Mouse (Mus musculus) kidney, embryonic 16.5 days (tissue): ENCODE measurements around the gene Nqo1. TPM values are rescaled to one million over a fixed set of nuclear protein-coding genes. Genes with fewer than 3 reads are reported as not detected.

Experiments used
- ATAC-seq: fragments of 200-750 bp; cut with Nextera tagmentation; 2 replicates; pipeline ENCODE4 v1.8.0; 2017; ENCODE audit warnings: moderate TSS enrichment; ENCODE audit not compliant: low FRiP score, low TSS enrichment
- H3K27ac ChIP-seq: fragments of 300-500 bp; sonication (generic); 2 replicates; pipeline ENCODE4 v1.5.1; 2014; ENCODE audit warnings: low read length
- H3K27me3 ChIP-seq: fragments of 300-500 bp; sonication (generic); 2 replicates; pipeline ENCODE4 v1.6.1; 2014; ENCODE audit warnings: low read length, control low read depth, mixed read lengths; ENCODE audit not compliant: insufficient read depth
- H3K36me3 ChIP-seq: fragments of 300-500 bp; sonication (generic); 2 replicates; pipeline ENCODE4 v1.6.1; 2014; ENCODE audit warnings: low read length, control low read depth, mixed read lengths; ENCODE audit not compliant: insufficient read depth
- H3K4me1 ChIP-seq: fragments of 300-500 bp; sonication (generic); 2 replicates; pipeline ENCODE4 v1.6.1; 2014; ENCODE audit warnings: low read length, control low read depth, mixed read lengths; ENCODE audit not compliant: insufficient read depth
- H3K4me2 ChIP-seq: fragments of 300-500 bp; sonication (generic); replicated peaks from 2 replicates; pipeline ENCODE4 v1.6.1; 2014; ENCODE audit warnings: low read depth, low read length
- H3K4me3 ChIP-seq: fragments of 300-500 bp; sonication (generic); 2 replicates; pipeline ENCODE4 v1.5.1; 2014; ENCODE audit warnings: mild to moderate bottlenecking, low read length
- H3K9ac ChIP-seq: fragments of 300-500 bp; sonication (generic); replicated peaks from 2 replicates; pipeline ENCODE4 v1.6.1; 2014; ENCODE audit warnings: low read length
- H3K9me3 ChIP-seq: fragments of 300-500 bp; sonication (generic); 2 replicates; pipeline ENCODE4 v1.6.1; 2016; ENCODE audit warnings: low read length, control low read depth
- WGBS: fragments of 180-500 bp; shearing (Covaris S2); extraction: QIAGEN DNeasy Blood & Tissue Kit; methylation state at CpG from one replicate; pipeline ENCODE4 v1.1.7; 2014; 5-methylcytosine and 5-hydroxymethylcytosine counted together
- polyA plus RNA-seq: library from polyadenylated mRNA; unstranded; fragments of >200 nt; fragmentation: Nextera tagmentation; extraction: Ambion mirVana; gene quantifications from 2 replicates; pipeline ENCODE4 v1.2.1, GENCODE M21; 2015

Nqo1 gene
- polyA plus RNA-seq: 11.1 and 12.6 TPM in 2 replicates

DNA sequence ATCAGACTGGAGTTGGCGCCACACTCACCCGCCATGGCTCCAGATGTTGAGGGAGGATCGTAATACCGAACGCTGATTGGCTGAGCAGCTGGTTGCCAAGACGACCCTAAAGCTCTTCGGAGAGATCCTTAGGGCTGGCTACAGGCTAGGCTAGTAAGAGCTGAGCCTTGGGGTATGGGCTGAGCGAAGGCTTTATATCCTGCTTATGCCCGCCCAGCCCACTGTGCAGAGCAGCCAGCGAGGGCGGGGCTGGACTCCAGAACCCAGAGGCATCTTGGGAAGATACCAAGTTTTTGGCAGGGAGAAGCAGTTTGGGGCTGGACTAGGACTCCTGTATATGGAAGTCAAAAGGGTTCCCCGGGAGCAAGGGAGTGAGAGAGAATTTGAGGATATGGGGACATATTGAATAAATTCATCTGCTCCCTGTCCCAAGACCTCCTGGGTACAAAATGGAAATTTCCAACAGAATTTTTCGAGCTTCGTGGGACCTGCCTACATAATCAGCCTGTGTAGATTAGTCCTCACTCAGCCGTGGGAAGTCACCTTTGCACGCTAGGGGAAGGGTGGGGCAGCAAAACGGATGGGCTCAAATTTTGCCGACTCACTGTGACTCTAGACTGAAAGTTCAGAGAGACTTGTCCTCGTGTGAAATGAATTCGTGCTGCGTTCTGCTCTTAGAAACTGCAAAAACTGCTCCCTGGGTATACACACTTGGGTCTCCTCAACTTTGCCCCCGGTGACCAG, at the start of gene Nqo1:
Gene Nqo1 (minus strand): TSS at position 169 of the 744 bp plus-strand sequence.
- H3K4me2 ChIP-seq: peak within 1 kb of the TSS; percentile 59
- no peak within 1 kb of the TSS for H3K27ac ChIP-seq
- peak within 1 kb of the TSS; percentile 50 for H3K9ac ChIP-seq
- peak within 1 kb of the TSS; percentile 48 for H3K4me3 ChIP-seq
- H3K9me3 ChIP-seq: no peaks in the 10 kb centered on the region
- WGBS: 8% methylated on average over 22 of the region's 22 CpGs
- peak; percentile 97 for ATAC-seq
- peaks cover 2% of the 10 kb centered on the region; the same call in 1 of the 2 replicates for H3K36me3 ChIP-seq
- H3K27me3 ChIP-seq: no peaks in the 10 kb centered on the region
- peaks cover 18% of the 10 kb centered on the region; the same call in 1 of the 2 replicates for H3K4me1 ChIP-seq

GRCm38 (mm10) chr8:107451414-107452066, 48.5 kb upstream of the Nqo1 start:
- Histone ChIP-seq H3K27ac (no peak overlapping the region), H3K4me3 (no peak overlapping the region), H3K4me1 (peaks cover 6% of the 10 kb centered on the region; the same call in 1 of the 2 replicates), H3K4me2 (no peak overlapping the region), H3K9ac (no peak overlapping the region), H3K27me3 (no peaks in the 10 kb centered on the region), H3K36me3 (peaks cover 4% of the 10 kb centered on the region; the same call in 1 of the 2 replicates), H3K9me3 (no peaks in the 10 kb centered on the region)
- ATAC-seq: no peak
- 86% methylated on average over 13 of the region's 13 CpGs for WGBS

DNA sequence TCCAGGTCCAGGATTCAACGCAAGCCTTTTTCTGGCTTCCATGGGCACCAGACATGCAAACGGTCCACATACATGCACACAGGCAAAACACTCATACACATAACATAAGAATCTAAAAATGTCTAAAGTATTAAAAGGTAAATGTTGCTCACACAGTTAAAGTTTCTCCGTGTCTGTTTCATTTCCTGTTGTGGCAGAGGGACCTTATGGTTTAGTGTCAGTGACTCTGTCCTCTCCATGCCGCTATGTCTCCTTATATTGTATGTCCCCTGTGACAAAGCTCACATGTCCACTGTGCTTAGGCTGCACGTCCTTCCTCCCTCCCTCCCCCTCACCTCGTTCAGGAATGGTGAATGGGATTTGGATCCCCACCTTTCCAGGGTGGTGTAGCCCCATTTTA, 46.6 kb upstream of the Nqo1 start:
- WGBS: 64% methylated on average over 6 of the region's 6 CpGs
- H3K27me3 ChIP-seq: no peaks in the 10 kb centered on the region
- peaks cover 6% of the 10 kb centered on the region; the same call in 1 of the 2 replicates for H3K4me1 ChIP-seq
- H3K9me3 ChIP-seq: no peaks in the 10 kb centered on the region
- no peak overlapping the region for H3K27ac ChIP-seq
- no peak for ATAC-seq
- H3K4me2 ChIP-seq: no peak overlapping the region
- H3K36me3 ChIP-seq: peaks cover 4% of the 10 kb centered on the region; the same call in 1 of the 2 replicates
- H3K9ac ChIP-seq: no peak overlapping the region
- no peak overlapping the region for H3K4me3 ChIP-seq

DNA sequence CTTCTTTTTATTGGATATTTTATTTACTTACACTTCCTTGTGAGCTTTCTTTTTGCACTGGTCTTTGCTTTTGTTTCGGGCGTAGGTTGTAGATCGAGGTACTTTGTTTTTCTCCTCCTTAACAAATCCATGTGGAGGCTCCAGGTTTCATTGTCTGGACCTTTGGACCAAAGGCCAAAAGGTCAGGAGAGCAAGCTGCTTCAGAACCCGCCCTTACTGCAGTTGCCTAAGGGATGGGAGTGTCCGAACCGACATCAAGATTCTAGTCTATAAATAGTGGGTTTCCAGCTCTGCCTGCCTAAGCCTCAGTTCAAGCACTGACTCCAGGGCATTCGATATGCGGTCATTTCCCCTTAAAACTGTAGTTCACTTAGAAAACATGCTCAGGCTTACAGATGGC, 46.1 kb upstream of the Nqo1 start:
- Histone ChIP-seq H3K4me1 (peaks cover 6% of the 10 kb centered on the region; the same call in 1 of the 2 replicates), H3K9ac (no peak overlapping the region), H3K4me2 (no peak overlapping the region), H3K36me3 (peaks cover 4% of the 10 kb centered on the region; the same call in 1 of the 2 replicates), H3K27ac (no peak overlapping the region), H3K4me3 (no peak overlapping the region), H3K9me3 (no peaks in the 10 kb centered on the region), H3K27me3 (no peaks in the 10 kb centered on the region)
- ATAC-seq: no peak
- 42% methylated on average over 8 of the region's 8 CpGs for WGBS

DNA sequence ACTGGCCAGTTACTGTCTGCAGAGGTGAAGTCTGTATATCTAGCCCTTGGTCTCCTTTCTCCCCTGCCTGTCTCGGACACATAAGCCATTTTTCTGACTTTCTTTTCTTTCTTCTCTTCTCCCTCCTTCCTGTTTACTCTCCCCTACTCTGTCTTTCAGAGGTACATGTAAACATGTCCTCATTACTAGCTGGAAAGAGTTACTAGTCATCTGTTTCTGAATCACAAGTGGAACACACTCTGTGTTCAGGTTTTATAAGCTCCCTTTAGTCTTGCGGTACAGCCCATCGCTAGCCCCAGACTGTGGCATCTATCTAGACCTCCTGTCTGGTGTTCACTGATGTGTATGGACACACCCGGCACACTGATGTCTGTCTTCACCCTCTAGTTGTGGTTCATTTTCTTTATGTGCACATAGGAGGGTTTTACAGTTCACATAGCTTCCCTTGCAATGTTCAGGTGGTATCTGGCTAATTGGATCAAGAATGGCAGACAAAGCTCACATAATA, 45.4 kb upstream of the Nqo1 start:
- no peak overlapping the region for H3K4me2 ChIP-seq
- WGBS: 75% methylated on average over 4 of the region's 4 CpGs
- no peak overlapping the region for H3K9ac ChIP-seq
- no peak overlapping the region for H3K4me3 ChIP-seq
- no peaks in the 10 kb centered on the region for H3K9me3 ChIP-seq
- H3K27me3 ChIP-seq: no peaks in the 10 kb centered on the region
- peaks cover 2% of the 10 kb centered on the region; the same call in 1 of the 2 replicates for H3K36me3 ChIP-seq
- ATAC-seq: no peak
- peaks cover 6% of the 10 kb centered on the region; the same call in 1 of the 2 replicates for H3K4me1 ChIP-seq
- H3K27ac ChIP-seq: no peak overlapping the region

- no peaks in the 10 kb centered on the region for H3K9me3 ChIP-seq
- H3K4me1 ChIP-seq: peaks cover 6% of the 10 kb centered on the region; the same call in 1 of the 2 replicates
- no peak overlapping the region for H3K9ac ChIP-seq
- H3K27ac ChIP-seq: no peak overlapping the region
- H3K4me3 ChIP-seq: no peak overlapping the region
- no peaks in the 10 kb centered on the region for H3K27me3 ChIP-seq
- H3K36me3 ChIP-seq: no peaks in the 10 kb centered on the region
- no peak for ATAC-seq
- H3K4me2 ChIP-seq: no peak overlapping the region
Measured at GRCm38 (mm10) chr8:107447713-107448112, 44.7 kb upstream of the Nqo1 start.

GRCm38 (mm10) chr8:107444626-107445025, 41.6 kb upstream of the Nqo1 start:
- Histone ChIP-seq H3K27ac (no peak overlapping the region), H3K4me1 (peaks cover 6% of the 10 kb centered on the region; the same call in 1 of the 2 replicates), H3K9ac (no peak overlapping the region), H3K4me2 (no peak overlapping the region), H3K4me3 (no peak overlapping the region), H3K36me3 (no peaks in the 10 kb centered on the region), H3K9me3 (no peaks in the 10 kb centered on the region), H3K27me3 (no peaks in the 10 kb centered on the region)
- 75% methylated on average over 3 of the region's 3 CpGs for WGBS
- no peak for ATAC-seq

DNA sequence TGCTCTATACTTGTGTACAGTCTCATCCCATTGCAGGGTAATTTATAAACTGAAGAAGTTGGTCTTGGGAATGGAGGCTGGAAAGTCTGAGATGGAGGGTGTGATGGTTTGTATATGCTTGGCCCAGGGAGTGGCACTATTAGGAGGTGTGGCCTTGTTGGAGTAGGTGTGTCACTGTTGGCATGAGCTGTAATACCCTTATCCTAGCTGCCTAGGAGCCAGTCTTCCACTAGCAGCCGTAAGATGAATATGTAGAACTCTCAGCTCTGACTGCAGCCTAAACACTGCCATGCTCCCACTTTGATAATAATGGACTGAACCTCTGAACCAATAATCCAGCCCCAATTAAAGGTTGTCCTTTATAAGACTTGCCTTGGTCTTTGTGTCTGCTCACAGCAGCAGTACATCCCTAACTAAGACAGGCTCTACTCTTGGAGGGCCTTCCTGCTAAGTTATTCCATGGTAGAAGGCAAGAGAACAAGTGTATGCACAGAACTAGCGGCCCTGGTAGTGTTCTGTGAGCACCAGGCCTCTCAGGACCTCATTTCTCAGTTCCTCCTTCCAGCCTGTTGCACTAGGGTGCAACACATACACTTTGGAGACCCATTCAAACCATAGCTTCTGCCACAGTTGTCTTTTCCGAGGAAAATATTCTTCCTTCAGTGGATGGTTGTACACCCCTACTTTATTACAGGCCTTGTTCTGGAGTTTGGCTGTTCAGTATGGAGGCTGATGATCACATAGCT, 37.0 kb upstream of the Nqo1 start:
- 88% methylated on average over 3 of the region's 3 CpGs for WGBS
- Histone ChIP-seq H3K9me3 (no peaks in the 10 kb centered on the region), H3K4me3 (no peak overlapping the region), H3K4me1 (peaks cover 18% of the 10 kb centered on the region; the same call in 1 of the 2 replicates), H3K9ac (no peak overlapping the region), H3K27me3 (no peaks in the 10 kb centered on the region), H3K4me2 (no peak overlapping the region), H3K27ac (no peak overlapping the region), H3K36me3 (no peaks in the 10 kb centered on the region)
- ATAC-seq: no peak

DNA sequence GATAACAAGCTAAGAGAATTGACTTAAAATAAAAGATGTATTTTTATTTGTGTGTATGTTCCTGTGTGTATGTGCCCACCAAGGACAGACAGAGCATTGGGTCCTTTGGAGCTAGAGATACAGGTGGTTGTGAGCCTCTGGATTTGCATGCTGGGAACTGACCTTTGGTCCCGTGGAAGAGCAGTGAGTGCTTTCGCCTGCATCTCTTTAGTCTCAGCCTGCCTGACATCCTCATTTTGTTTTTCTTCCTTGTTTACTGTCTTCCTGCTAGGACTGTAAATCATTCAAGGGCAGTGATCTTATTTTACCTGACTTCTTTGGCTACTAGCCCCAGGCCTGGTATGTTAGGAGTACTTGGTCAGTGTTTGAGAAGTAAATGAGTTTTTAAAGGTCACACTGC, 34.7 kb upstream of the Nqo1 start:
- Histone ChIP-seq H3K27ac (peak overlapping the region; percentile 40; the same call in 1 of the 2 replicates), H3K36me3 (no peaks in the 10 kb centered on the region), H3K9me3 (no peaks in the 10 kb centered on the region), H3K27me3 (no peaks in the 10 kb centered on the region), H3K9ac (no peak overlapping the region), H3K4me2 (peak overlapping the region; percentile 68), H3K4me3 (no peak overlapping the region), H3K4me1 (peaks cover 18% of the 10 kb centered on the region; the same call in 1 of the 2 replicates)
- WGBS: 51% methylated on average over 2 of the region's 2 CpGs
- no peak for ATAC-seq
